Mouse (Mus musculus) lung, adult 10 weeks (tissue): Measurements from ENCODE around the gene Zg16. TPM values are rescaled to one million over a fixed set of nuclear protein-coding genes. Genes with fewer than 3 reads are reported as not detected.

ENCODE experiments used
- polyA plus RNA-seq: library from polyadenylated mRNA; stranded (reverse); fragments of 350-450 nt; fragmentation: Illumina TruSeq; extraction: RNeasy Lipid Tissue Mini Kit (QIAGEN cat#74804); gene quantifications from one replicate; pipeline ENCODE4 v1.2.3, GENCODE M21; 2014; ENCODE audit warnings: low read depth, low replicate concordance; ENCODE audit not compliant: insufficient read depth

Gene Zg16
- polyA plus RNA-seq, result not detected

GRCm38 (mm10) chr7:127087278-127088010, at the start of gene Zg16:
TSS of gene Zg16 (minus strand) at chr7:127087328.

GRCm38 (mm10) chr7:127121911-127122270, 34.8 kb upstream of the Zg16 start, which contains the start of gene Qprt:
TSS of gene Qprt (minus strand) at chr7:127122226.

DNA sequence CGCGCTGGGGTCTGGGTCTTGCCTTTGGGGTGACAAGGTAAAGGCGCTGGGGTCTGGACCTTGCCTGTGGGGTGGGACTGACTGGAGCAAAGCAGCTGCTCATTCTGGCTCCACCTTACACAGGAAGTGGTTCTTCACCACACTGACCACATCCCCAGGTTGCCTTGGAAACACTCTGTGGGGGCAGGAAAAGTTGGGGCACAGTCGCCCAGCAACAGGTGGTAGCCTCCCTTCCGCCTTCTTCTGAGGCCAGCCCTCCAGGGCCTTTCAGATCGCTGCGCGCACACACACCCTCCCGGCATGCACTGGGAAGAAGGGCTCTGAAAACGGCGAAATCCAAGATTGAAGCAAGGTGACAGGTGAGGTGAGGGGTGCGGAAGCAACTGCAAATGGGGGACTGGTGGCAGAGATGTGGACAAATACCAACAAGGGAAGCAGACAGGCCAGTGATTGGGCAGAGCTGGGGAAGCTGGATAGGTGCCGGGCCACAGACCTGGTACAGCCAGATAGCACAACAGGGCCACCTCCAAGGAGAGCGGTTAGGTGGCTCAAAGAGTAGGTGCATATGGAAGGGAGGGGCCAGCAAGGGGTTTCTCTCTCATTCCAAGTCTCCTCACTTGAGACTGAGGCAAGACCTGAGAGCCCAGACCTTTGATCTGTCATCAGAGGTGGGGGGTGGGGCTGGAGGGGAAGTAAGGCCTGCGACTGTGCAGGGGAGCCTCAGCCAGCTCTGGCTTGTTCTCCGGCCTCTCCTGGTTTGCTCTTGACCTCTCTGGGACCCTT, 4.2 kb upstream of the Zg16 start, which contains the start of gene AI467606:
Gene AI467606, plus strand, starts transcription at position 246 of the 783 bp plus-strand sequence.

DNA sequence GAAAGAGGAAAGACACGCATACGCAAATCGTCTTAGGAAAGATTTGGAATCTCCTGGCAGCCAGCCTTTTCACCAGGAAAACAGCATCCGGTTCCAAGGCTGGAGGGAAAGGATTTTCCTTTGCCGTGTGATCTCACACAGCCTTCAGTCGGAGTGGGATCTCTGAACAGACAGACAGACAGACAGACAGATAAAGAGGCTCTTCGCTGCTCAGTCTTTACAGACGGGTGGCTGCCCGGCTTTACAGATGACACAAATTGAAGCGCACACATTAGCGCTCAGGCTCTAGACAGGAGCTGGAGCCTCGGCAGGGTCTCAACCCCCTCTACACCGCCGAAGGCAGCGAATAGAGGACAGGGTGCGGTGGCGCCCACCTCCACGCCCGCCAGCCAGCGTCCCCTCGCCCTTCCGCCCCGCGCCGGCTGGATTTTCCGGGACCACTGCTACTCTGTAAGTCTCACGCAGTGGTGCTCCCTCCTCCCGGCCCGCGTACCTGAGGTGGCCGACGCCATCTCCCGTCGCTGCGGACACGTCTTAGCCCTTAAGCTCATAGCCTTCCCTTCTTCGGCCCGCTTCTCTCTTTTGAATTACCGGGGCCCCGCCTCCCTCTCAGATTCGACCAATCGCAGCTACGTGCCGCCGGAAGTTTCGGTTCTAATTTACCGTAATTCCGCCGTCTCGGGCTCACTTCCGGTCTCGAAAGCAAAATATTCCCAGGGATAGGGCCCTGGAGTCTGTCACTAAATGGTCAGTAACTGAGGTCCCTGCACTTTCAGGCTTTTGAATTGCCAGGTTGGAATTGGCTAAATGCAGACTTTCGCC, 45.1 kb downstream of the Zg16 start, which contains the start of gene Kif22:
Gene Kif22, minus strand, starts transcription at position 621 of the 822 bp plus-strand sequence.

GRCm38 (mm10) chr7:127026984-127027726, 60.0 kb downstream of the Zg16 start, which contains the start of gene Maz:
TSS of gene Maz (minus strand) at chr7:127027037.

GRCm38 (mm10) chr7:127020901-127021562, 66.1 kb downstream of the Zg16 start, which contains the start of the genes Gm42742 and Prrt2:
TSS of gene Gm42742 (minus strand) at chr7:127021097.
TSS of gene Prrt2 (minus strand) at chr7:127021211.

GRCm38 (mm10) chr7:127016971-127017949, 69.9 kb downstream of the Zg16 start, which contains the start of gene Pagr1a:
TSS of gene Pagr1a (minus strand) at chr7:127017352.

DNA sequence TGATC, 70.8 kb downstream of the Zg16 start, which contains the start of gene Pagr1b:
Gene Pagr1b, minus strand, starts transcription at position 4 of the 5 bp plus-strand sequence.

GRCm38 (mm10) chr7:127014320-127014719, 72.8 kb downstream of the Zg16 start, which contains the start of gene Mvp:
TSS of gene Mvp (minus strand) at chr7:127014621.

Other genes with a start within 250 kb of the Zg16 start
- gene Doc2a, start 239.9 kb downstream of the Zg16 start, polyA plus RNA-seq, result 0.11 TPM
- gene Hirip3, start 225.4 kb downstream of the Zg16 start, polyA plus RNA-seq, result 7.5 TPM
- 48.2 TPM for gene Ino80e, start 225.0 kb downstream of the Zg16 start, polyA plus RNA-seq
- gene Taok2, start 202.6 kb downstream of the Zg16 start, polyA plus RNA-seq, result 60.3 TPM
- 57.2 TPM for gene Tmem219, start 164.4 kb downstream of the Zg16 start, polyA plus RNA-seq
- gene Kctd13, start 158.4 kb downstream of the Zg16 start, polyA plus RNA-seq, result 6.6 TPM
- gene Asphd1, start 137.7 kb downstream of the Zg16 start, polyA plus RNA-seq, result not detected
- gene Sez6l2, start 136.8 kb downstream of the Zg16 start, polyA plus RNA-seq, result 0.34 TPM
- 102 TPM for gene Cdipt, start 111.4 kb downstream of the Zg16 start, polyA plus RNA-seq
- 4.1 TPM for gene Cdiptos, start 111.2 kb downstream of the Zg16 start, polyA plus RNA-seq
- gene Mvp, start 72.7 kb downstream of the Zg16 start, polyA plus RNA-seq, result 46.3 TPM
- gene Pagr1b, start 70.8 kb downstream of the Zg16 start, polyA plus RNA-seq, result not detected
- gene Pagr1a, start 70.0 kb downstream of the Zg16 start, polyA plus RNA-seq, result 10.9 TPM
- gene Gm42742, start 66.2 kb downstream of the Zg16 start, polyA plus RNA-seq, result 24.7 TPM
- 0.74 TPM for gene Prrt2, start 66.1 kb downstream of the Zg16 start, polyA plus RNA-seq
- gene Maz, start 60.3 kb downstream of the Zg16 start, polyA plus RNA-seq, result 57.2 TPM
- 0.95 TPM for gene Kif22, start 44.9 kb downstream of the Zg16 start, polyA plus RNA-seq
- gene AI467606, start 4.0 kb upstream of the Zg16 start, polyA plus RNA-seq, result 23.2 TPM
- gene Qprt, start 34.9 kb upstream of the Zg16 start, polyA plus RNA-seq, result 0.22 TPM
- 10.0 TPM for gene Spn, start 50.5 kb upstream of the Zg16 start, polyA plus RNA-seq
- 33.6 TPM for gene Cd2bp2, start 108.7 kb upstream of the Zg16 start, polyA plus RNA-seq
- gene Tbc1d10b, start 121.1 kb upstream of the Zg16 start, polyA plus RNA-seq, result 16.9 TPM
- 4.2 TPM for gene Mylpf, start 121.6 kb upstream of the Zg16 start, polyA plus RNA-seq
- 5.6 TPM for gene Zfp553, start 145.7 kb upstream of the Zg16 start, polyA plus RNA-seq
- gene Sept1, start 145.8 kb upstream of the Zg16 start, polyA plus RNA-seq, result 23.5 TPM
- 10.4 TPM for gene Zfp771, start 156.9 kb upstream of the Zg16 start, polyA plus RNA-seq
- gene Dctpp1, start 173.4 kb upstream of the Zg16 start, polyA plus RNA-seq, result 29.4 TPM
- 23.5 TPM for gene Sephs2, start 186.7 kb upstream of the Zg16 start, polyA plus RNA-seq
- 12.3 TPM for gene Itgal, start 208.9 kb upstream of the Zg16 start, polyA plus RNA-seq